Mouse (Mus musculus) adrenal gland, adult 18-20 months (tissue): Measurements from ENCODE around the gene Bpgm. TPM values are rescaled to one million over a fixed set of nuclear protein-coding genes. Genes with fewer than 3 reads are reported as not detected.
A peak's percentile ranks its signal among the peaks of the same experiment; 100 is the strongest.

Experiments
- DNase-seq, 2 experiments: peaks; one replicate each; pipeline ENCODE4 v3.0.0; 2021 to 2022; ENCODE audit warnings: low spot score in 2 of 2
- long read RNA-seq, 2 experiments: library from polyadenylated mRNA; stranded (forward); transcript quantifications; one replicate each; pipeline ENCODE4 v2.0.0; 2021
- total RNA-seq, 2 experiments: library from RNA; stranded (reverse); gene quantifications; 1 replicate in 1 of 2; 2 replicates in 1 of 2; pipeline ENCODE4 v1.2.3; 2021

Bpgm gene
- total RNA-seq = 10 to 100 TPM; 26.2 to 39.8 TPM
- long read RNA-seq, experiment 1, transcript Bpgm-201 (3 exons, 2,220 nt) = major isoform, 25 of 27 reads
- long read RNA-seq, experiment 1, partial matches to known transcripts = 1 of 27 reads
- long read RNA-seq, experiment 1, other reads (novel, unspliced or antisense) = 1 of 27 reads
- long read RNA-seq, experiment 2, transcript Bpgm-201 (3 exons, 2,220 nt) = major isoform, 56 of 67 reads
- long read RNA-seq, experiment 2, partial matches to known transcripts = 4 of 67 reads
- long read RNA-seq, experiment 2, other reads (novel, unspliced or antisense) = 7 of 67 reads

DNA sequence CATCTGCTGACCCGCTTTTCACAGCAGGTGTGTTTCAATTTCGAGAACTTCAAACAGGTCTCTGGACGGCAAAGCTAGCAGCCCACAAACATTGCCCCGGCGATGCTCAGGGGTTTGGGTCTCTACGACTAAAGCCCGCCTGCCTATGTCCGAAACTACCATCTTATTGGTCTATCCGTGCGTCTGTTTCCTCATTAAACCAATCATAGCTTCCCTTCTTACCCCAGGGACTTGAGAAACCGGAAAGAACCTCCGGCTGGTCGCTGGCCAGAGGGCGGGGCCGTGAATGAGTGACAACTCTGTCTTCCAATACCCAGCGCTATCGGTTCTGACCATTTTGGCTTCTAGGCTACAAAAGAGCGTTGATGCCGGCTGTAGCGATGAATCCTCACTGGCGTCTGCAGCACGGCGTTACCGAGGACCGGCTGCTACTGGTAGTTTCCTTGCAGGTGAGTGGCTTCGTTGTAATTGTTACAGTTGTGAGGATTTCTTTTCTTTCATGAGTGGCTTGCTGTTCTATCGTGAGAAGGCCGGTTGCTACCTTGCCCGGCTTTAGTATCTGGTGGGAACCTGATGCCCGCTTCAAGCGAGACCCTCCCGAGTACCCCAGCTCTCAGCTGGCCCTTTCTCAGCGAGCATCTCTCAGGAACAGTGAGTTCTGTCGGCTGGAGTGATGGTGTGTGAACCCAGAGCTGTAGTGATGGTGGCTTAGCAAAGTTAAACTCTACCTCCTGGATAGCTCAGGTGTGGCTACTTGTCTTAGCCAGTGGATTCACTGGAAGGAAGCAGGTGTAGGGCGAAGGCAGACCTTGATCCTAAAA lies at the start of gene Bpgm:
Gene Bpgm (plus strand): TSS at position 234 of the 821 bp plus-strand sequence.
- DNase-seq = peak; percentile 98

DNA sequence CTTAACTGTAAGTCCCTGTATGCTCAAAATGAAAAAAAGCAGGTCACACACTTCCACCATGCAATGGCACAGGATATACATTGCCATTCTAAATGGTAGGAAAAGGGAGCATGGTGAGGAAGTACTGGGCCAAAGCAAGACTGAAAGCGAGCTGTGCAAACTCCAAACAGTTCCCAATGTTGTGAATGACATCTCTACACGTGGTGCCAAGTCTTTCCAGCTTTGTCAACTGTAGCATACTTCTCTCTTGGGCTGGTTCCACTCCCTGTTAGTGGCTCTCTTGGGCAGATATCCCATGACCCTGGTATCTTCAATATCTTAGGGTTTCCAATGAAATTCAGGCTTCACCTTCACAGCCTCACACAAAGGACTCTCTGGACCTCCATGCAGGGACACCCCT lies 37.0 kb upstream of the Bpgm start:
- no peak for DNase-seq

DNA sequence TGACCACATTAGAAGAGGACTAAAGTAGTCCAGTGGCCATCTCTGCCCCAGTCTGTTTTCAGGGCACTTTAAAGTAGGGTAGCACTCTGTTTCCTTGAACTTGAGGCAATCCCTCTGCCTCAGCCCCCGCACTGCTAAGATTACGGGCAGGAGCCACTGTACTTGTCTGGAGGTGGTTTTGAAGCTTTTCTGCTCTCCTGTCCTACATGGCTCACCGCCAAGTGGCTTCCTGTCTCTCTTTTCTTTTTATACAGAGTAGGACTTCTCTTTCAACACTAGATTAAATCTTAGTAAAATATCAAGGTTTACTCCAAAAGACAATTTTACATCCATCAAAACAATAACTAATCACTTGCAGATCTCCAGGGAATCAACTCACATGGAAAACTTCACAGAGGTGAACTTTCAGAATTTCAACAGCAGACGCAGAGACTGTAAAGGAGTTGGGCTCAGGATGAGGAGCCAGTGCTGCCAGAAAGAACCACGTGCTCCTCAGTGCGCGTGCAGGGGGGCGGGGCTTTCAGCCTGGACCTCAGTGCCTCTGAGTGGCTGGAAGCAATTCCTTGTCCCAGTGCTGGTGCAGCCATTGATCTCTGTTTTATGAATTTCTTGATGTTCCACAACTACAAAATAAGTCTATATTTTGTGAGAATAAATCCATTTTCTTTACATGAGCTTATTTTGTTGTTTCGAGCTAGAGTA lies 34.3 kb upstream of the Bpgm start:
- no peak for DNase-seq

DNA sequence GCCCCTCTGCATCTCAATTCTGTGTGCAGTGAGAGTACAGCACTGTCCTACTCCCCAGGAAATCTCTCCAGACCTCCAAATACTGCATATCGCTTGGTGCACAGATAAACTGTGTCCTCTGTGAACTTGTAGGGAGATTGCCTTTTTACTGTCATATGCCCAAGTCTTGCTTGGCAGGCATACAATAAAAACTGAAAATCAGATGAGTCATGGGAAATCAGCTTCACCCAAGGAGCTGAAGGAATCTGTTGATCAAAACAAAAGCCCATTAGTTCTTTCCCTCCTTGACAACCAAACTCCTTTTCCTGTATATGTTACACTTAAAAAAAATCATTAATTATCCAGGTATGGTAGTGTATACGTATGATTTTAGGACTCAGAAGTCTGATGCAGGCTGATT lies 32.2 kb upstream of the Bpgm start:
- no peak for DNase-seq

DNA sequence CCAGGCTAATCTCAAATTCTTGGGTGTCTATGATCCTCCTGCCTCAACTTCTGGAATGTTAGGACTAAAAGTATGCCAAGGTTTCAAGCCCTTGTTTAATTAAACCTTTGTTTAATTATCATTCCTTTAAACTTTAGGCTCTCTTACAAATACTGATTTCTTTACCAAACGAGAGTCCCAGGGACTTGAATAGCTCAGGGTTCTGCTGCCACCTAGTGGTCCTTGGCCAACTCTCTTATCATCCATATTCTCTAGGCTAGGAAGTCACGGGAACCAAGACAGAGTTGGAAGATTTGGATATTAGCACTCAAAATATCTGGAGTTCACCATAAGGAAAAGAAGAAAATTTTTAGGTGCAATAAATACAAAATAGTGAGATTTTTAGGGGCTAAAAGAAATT lies 28.0 kb upstream of the Bpgm start:
- DNase-seq = peak; percentile 70 to 72

DNA sequence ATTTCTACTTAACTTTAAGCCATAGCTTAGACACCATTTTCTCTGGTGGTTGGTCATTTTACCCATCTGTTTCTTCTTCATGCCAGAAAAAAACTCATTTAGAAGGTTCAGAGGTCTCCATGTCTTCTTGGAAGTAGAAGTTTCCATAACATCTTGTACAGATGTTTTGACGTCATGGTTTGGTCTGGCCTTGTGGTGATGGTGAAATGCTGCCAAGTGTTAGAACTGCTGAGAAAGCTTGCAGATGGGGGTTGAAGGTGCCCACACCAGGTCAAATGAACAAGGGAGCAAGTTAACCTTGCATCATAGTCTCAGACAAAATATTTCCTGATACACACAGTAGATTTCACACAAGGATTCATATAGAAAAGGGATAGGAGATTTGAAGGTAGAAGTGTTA lies 27.3 kb upstream of the Bpgm start:
- DNase-seq = no peak

DNA sequence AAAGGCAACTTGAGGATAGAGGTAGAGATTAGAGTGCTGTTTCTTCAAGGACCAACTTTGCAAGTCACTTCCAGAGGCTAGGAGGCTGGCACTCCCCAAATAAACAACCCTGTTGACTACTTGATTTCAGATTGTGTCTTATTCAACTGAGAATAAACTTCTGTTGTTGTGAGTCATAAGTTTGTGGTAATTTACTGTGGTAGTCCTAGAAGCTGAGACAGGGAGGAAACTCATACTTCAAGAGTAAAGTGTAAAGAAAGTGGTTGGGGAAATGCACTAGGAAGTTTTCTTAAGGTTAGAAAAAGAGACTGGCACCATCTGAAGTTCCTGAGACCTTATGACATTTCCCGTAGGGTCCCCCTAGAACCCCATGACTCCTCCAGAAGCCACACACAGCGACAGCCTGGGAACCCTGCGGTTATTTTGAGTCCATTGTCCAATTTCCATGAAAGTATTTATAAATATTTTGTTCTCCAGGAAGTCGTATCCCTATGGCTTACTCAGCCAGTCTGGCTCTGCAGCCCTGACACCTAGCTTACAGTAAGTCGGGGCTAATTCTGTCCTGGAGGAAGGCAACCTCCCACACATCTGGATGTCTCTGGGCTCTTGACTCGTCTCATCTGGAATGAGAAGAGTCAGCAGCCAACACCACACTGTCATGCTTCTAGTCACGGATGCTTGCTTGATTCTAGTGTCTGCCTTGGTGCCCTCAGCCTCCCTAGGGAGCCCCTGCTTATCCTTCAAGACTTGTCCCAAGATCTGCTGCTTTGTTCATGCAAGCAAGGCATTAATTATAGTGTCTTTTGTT lies 22.8 kb upstream of the Bpgm start:
- no peak for DNase-seq

DNA sequence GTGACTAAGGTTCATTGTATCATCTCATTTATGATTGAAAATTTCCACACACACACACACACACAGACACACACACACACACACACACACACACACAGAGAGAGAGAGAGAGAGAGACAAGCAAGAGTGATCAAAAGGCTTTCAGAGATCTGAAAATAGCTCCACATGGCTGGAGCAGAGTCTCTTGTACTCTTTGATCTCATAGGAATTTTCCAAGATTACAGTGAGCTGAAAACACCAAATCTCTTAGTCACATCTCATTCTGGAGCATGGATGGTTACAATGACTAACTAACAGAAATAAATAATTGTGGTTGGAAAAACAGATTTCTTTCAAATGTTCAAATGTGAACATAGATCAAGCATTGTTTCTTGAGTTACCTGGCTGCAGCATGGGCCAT lies 16.6 kb upstream of the Bpgm start:
- no peak for DNase-seq

DNA sequence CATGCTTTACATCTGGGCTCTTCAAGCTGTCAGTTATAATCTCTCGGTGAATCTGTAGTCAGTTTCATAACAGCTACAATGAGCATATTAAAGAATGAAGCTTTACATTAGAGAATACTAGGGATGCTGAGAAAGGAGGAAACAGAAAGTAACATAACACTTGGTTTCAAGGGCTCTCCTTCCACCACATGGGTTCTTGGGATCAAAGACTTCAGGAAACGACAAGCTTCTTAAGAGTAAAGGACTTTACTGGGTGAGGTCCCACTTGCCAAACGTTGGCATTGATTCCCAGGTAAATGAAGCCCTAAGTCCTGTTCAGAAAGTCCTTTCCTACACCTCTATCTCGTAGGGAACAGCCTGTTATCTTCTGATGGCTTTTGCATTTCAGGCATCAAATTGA lies 15.4 kb upstream of the Bpgm start:
- DNase-seq = no peak

DNA sequence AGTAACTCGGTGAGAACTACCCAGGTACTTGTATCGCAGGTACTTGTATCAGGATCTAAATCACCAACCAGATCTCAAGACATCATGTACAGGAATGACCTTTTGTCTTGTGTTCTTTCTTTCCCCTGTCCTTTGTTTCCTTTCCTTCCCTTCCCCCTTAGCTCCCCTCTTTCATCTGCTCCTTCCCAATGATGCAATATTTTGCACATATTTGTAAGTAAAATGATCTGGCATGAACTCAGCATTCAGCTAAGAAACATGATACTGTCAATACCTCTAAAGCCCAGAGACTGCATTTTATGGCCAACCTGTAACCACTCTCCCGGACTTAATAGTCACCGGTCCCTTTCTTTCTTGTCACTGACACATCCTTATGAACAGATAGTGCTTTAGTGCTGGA lies 12.4 kb upstream of the Bpgm start:
- no peak for DNase-seq

DNA sequence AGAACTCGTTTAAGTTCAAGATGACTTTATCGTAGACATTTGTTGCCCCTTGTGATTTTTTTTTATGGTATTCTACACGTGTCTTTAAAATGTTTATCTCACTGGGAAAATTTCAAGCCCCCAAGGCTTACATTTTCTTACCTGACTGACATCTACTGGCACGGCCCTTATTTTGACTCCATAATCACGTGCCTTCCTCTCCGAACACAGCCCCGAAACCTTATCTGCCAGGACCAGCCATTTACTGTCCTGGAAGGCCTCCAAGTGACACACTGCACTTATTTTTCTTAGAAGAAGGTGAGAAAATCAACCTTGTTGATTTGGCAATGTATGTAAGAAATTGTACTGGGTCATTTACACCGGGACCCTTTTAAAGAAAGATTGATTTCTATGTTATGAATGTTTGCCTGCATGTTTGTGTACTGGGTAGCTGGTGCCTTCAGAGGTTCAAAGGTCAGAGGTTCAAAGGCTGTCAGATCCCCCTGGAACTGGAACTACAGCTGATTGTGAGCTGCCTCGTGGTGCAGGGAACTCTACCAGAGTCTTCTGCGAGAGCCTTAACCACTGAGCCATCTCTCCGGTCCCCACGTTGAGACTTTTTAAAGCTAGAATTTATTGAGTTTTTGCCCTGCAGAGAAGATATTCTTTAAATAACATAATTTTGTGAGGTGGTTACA lies 4.4 kb upstream of the Bpgm start:
- no peak for DNase-seq

DNA sequence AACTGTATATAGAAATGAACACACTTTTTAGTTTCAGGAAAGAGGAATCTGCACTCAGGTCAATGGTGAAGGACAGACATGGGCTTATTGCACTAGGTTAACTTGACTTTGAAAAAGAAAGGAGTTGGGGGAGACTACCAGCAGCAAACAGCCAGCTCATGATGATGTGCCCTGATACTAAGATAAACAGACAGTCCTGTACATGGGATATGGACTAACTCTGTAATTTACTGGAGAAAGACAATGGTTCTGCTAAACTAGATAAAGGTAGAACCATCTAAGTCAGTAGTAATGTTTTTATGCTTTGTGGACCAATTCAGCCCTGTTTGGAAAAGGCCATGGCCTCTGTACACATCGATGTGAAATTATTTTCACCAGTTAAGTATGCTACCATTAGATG lies 2.7 kb upstream of the Bpgm start:
- no peak for DNase-seq

DNA sequence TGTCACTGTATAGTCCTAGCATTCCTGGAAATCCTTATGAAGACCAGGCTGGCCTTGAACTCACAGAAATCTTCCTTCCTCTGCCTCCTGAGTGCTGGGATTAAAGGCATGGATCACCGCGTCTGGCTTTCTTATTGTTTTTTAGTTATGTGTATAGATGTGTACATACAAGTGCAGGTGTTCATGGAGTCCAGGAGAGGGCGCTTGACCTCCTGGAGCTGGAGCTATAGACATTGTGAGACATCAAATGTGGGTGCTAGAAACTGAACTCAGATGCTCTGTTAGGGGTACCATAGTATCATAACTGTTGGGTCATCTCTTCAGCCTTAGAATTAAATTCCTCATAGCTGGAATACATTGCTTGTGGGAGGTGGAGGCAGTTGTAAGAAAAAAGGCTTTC lies 2.0 kb upstream of the Bpgm start:
- DNase-seq = no peak

DNA sequence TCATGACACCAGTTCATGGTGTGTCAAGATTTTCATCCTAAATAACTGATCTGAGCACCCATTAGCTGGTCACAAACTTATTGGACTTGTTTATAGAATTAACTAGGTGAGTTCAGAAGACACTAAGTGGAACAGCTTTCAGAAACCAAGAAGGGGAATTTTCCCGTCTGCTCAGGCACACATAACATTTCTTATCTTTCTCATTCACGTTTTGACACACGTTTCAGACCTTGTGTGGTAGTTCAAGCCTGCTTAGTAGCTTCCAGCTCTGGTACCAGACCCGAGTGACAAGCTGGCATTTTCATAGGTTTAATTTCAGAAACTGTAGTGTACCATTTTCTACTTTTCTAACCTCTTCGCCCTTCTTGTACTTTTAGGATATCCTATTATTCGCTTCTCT lies 616 bp upstream of the Bpgm start:
- DNase-seq = no peak

DNA sequence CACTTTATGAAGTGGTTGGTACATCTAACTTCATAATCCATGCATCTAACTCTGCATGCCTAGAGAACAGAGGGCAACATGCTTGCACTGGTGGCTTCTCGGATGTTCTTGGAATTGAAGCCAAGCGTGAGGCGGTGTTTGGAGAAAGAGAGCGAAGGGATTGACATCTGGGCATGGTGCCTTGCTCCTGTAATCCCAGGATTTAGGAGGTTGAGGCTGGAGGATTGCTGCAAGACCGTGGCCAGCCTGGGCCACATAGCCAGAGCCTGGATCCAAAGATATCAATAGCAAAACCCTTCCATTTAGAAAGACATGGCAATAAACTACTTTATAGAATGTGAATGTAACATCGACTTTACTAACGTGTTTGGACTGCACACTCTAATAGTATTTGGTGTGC lies 2.0 kb downstream of the Bpgm start:
- no peak for DNase-seq

DNA sequence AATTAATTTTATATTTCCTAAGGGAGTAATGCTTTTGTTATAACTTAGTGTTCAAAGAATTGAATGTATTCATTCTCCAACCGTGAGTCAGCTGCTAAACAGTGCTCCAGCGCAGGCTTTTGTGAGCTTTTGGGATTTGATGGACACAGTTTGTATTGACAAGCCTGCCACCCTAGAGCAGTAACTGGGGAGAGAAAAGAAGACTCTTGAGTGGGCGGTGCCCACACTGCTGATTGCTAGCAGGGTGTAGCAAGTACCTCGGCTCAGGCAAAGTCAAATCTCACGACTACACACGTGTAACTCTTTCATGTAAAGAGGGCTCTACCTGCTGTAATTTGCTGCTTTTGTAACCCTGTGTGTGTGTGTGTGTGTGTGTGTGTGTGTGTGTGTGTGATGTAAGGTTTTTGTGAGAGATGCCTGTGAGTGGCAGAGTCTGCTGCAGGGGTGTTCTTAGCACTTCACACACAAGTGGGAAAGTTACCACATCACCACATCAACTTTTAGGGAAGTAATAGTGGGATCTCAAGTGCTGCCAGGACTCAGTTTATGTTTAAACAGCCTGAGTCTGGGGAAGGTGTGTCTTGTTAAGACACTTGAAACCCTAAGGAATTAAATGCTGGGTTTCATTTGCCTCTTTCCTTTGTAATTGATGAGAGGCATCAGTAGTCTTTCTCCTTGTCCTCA lies 2.8 kb downstream of the Bpgm start:
- DNase-seq = no peak

DNA sequence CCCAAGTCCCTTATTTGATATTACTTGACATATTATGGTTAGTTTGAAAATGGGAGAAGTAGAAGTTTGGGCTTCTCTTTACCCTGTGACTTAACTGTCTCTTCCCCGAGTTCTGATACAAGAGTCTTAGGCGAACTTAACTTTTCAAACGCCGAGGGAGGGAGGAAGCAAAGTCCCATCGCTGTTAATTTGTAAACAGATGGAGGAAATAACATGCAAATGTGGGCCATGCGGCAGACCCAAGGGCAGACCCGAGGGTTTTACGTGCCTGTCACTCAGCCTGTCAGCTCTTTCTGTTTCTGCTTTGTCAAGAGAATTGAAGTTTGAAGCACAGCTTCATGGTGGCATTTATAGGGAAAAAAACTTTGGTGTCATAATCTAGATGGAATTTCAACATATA lies 3.5 kb downstream of the Bpgm start:
- DNase-seq = no peak

DNA sequence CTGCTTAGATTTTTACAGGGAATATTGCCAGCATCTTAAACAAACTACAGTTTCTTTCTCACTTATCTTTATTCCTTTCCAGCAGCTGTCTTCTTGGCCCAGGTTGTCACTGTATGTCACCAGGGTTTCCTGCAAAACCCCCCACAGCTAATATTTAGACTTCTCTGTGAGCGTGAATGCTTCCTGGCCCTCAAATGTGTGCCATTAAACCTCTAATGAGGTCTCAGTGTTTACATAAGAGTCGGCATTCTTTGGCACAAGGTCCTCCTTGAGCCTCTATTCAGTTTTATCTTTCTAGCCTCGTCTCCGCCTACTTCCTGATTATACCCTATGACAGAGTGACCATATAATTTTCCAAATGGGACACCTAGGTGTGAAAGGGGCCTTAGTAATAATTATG lies 4.7 kb downstream of the Bpgm start:
- DNase-seq = no peak

DNA sequence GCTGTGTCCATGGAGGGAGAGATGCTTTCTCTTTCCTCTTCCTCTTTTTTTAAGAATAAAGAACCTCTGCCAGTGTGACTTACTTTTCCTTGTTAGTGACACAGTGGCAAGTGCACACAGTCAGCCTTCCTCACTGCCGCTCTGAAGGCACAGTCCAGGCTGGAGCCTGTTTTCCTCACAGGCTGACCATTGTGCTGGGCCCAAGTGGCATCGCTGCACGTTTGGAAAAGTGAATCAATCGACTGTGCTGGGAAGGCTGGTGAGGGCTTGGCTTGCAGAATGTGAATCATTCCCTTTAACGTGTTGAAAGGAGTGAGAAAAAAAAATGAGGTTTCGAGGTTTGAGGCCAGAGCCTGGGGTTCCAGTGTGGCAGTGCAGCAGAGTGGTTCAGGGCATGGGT lies 5.3 kb downstream of the Bpgm start:
- DNase-seq = no peak

DNA sequence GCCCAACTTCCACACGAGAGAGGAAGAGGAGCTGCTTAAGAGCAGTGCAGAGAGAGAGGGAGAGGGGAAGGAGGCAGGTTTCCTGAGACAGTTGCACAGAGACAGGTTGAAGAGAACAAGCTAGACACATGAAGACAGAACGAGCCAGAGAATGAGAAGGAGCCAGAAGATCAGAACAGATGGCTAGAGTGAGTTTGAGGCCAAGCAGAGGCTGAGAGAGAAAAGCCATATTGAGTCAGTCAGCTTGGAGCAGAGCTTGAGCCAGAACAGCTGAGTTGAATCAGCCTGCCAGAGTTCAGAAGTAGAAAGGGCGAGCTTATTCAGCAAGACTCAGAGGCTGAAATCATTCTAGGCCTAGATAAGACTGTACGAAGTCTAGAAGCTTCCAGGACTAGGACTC lies 6.8 kb downstream of the Bpgm start:
- no peak for DNase-seq
